Mouse (Mus musculus) midbrain, embryonic 16.5 days (tissue): Measurements from ENCODE around the gene Ndufaf2. TPM values are rescaled to one million over a fixed set of nuclear protein-coding genes. Genes with fewer than 3 reads are reported as not detected.

Experiments used
- ATAC-seq: fragments of 200-750 bp; cut with Nextera tagmentation; 2 replicates; pipeline ENCODE4 v1.8.0; 2017; ENCODE audit warnings: moderate TSS enrichment
- H3K27ac ChIP-seq: fragments of 300-500 bp; sonication (generic); 2 replicates; pipeline ENCODE4 v1.5.1; 2014; ENCODE audit warnings: mild to moderate bottlenecking, low read length, mixed read lengths
- H3K27me3 ChIP-seq: fragments of 300-500 bp; sonication (generic); 2 replicates; pipeline ENCODE4 v1.6.1; 2014; ENCODE audit warnings: low read depth, low read length, mixed read lengths; ENCODE audit not compliant: control insufficient read depth, insufficient read depth
- H3K36me3 ChIP-seq: fragments of 300-500 bp; sonication (generic); 2 replicates; pipeline ENCODE4 v1.6.1; 2014; ENCODE audit warnings: mild to moderate bottlenecking, low read length, moderate library complexity, mixed read lengths; ENCODE audit not compliant: control insufficient read depth, insufficient read depth
- H3K4me1 ChIP-seq: fragments of 300-500 bp; sonication (generic); 2 replicates; pipeline ENCODE4 v1.6.1; 2014; ENCODE audit warnings: mild to moderate bottlenecking, low read length, mixed read lengths; ENCODE audit not compliant: control insufficient read depth, insufficient read depth
- H3K4me2 ChIP-seq: fragments of 300-500 bp; sonication (generic); 2 replicates; pipeline ENCODE4 v1.6.1; 2014; ENCODE audit warnings: mild to moderate bottlenecking, low read length, mixed read lengths
- H3K4me3 ChIP-seq: fragments of 300-500 bp; sonication (generic); 2 replicates; pipeline ENCODE4 v1.5.1; 2014; ENCODE audit warnings: low read depth, mild to moderate bottlenecking, low read length, moderate library complexity, mixed read lengths
- H3K9ac ChIP-seq: fragments of 300-500 bp; sonication (generic); 2 replicates; pipeline ENCODE4 v1.6.1; 2014; ENCODE audit warnings: low read depth, low read length, mixed read lengths
- H3K9me3 ChIP-seq: fragments of 300-500 bp; sonication (generic); replicated peaks from 2 replicates; pipeline ENCODE4 v1.6.1; 2014; ENCODE audit warnings: mild to moderate bottlenecking, low read length, mixed read lengths; ENCODE audit not compliant: control insufficient read depth, poor library complexity, severe bottlenecking
- WGBS: fragments of 180-500 bp; shearing (Covaris S2); extraction: QIAGEN DNeasy Blood & Tissue Kit; methylation state at CpG from one replicate; pipeline ENCODE4 v1.1.7; 2014; 5-methylcytosine and 5-hydroxymethylcytosine counted together
- polyA plus RNA-seq: library from polyadenylated mRNA; unstranded; fragments of >200 nt; fragmentation: Nextera tagmentation; extraction: Ambion mirVana; gene quantifications from 2 replicates; pipeline ENCODE4 v1.2.1, GENCODE M21; 2015

Gene Ndufaf2
- polyA plus RNA-seq, 1 experiment from 2014 or later = 68.5 TPM

DNA sequence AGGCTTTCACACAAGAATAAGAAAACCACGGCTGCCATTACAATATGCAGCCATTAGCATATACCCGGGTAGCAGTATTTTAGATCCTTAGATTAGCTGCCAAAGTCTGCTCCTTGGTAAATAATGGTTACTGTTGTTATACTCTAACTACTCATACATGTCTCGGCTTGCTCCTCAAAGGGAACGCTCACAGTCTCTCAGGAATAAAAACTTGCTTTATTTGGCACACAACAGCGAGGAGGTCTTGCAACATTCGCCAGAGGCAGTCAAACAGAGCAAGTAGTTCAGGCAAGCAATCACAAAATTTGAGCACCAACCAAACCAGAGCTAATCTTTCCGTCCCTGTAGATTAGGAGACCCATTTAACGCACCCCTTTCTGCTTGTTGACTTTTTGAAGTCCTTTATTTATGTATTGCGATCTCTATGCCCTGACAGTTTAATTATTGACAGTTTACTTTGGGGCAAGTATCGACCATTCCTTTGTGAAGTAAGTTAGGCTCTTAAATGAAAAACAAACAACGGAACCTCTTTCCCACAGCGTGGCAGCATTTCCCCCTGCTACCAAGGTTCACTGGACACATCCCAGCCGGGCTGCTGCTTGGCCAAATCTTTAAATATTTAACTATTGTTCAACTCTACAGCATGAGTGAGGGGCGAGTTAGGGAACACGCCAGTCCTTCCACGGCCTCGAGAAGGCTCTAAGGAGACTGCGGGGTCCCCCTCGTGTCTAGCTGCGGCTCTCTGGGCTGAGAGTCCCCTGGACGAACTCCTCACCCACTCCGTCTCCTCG is 114.8 kb downstream of the Ndufaf2 start:
- H3K4me2 ChIP-seq = peak overlapping the region; percentile 78
- H3K9ac ChIP-seq = peak overlapping the region; percentile 86
- peak; percentile 82 for ATAC-seq
- WGBS = 1% methylated on average over 23 of the region's 23 CpGs
- H3K9me3 ChIP-seq = no peaks in the 10 kb centered on the region
- H3K4me3 ChIP-seq = peak overlapping the region; percentile 71
- H3K27me3 ChIP-seq = no peaks in the 10 kb centered on the region
- peaks cover 19% of the 10 kb centered on the region for H3K4me1 ChIP-seq
- 0 out of 2 replicates have a peak, but pooled peaks cover 2% of the 10 kb centered on the region for H3K36me3 ChIP-seq
- peak overlapping the region; percentile 89 for H3K27ac ChIP-seq

- Histone ChIP-seq H3K36me3 (no peaks in the 10 kb centered on the region), H3K9me3 (no peaks in the 10 kb centered on the region), H3K4me2 (peak overlapping the region; percentile 17; the same call in 1 of the 2 replicates), H3K9ac (no peak overlapping the region), H3K27me3 (no peaks in the 10 kb centered on the region), H3K4me3 (no peak overlapping the region), H3K27ac (no peak overlapping the region), H3K4me1 (peaks cover 19% of the 10 kb centered on the region)
- WGBS = 1% methylated on average over 7 of the region's 7 CpGs
- ATAC-seq = peak; percentile 62
Observed at GRCm38 (mm10) chr13:108041358-108041757, 117.1 kb downstream of the Ndufaf2 start.

- H3K4me2 ChIP-seq = no peak overlapping the region
- H3K9me3 ChIP-seq = no peaks in the 10 kb centered on the region
- H3K4me1 ChIP-seq = peaks cover 17% of the 10 kb centered on the region
- WGBS = 36% methylated on average over 3 of the region's 3 CpGs
- ATAC-seq = no peak
- H3K27me3 ChIP-seq = no peaks in the 10 kb centered on the region
- no peak overlapping the region for H3K27ac ChIP-seq
- H3K36me3 ChIP-seq = no peaks in the 10 kb centered on the region
- H3K4me3 ChIP-seq = no peak overlapping the region
- H3K9ac ChIP-seq = no peak overlapping the region
Observed at GRCm38 (mm10) chr13:108040451-108040850, 118.0 kb downstream of the Ndufaf2 start.

- WGBS = 66% methylated on average over 9 of the region's 9 CpGs
- Histone ChIP-seq H3K4me1 (peaks cover 13% of the 10 kb centered on the region), H3K36me3 (no peaks in the 10 kb centered on the region), H3K27me3 (no peaks in the 10 kb centered on the region), H3K9ac (no peak overlapping the region), H3K9me3 (no peaks in the 10 kb centered on the region), H3K4me2 (no peak overlapping the region), H3K4me3 (no peak overlapping the region), H3K27ac (no peak overlapping the region)
- no peak for ATAC-seq
Observed at GRCm38 (mm10) chr13:108039902-108040301, 118.5 kb downstream of the Ndufaf2 start.

DNA sequence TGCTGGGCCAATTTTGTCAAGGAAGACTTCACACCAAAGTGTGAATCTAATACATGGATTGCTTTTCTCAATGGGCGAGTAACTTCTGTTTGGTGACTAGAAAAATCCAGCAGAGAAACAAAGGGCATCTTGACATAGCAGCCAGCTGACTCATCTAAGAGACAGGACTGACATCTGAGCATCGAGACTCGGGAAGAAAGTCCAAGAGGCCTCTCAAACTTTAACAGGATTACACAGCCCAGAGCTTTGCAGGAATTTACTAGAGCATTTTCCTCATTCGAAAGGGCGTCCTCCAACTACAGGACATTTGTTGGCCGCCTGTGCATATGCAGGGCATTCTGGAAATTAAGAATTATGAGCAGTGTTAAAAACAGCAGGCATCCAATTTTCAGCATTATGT is 119.0 kb downstream of the Ndufaf2 start:
- no peak overlapping the region for H3K27ac ChIP-seq
- H3K36me3 ChIP-seq = no peaks in the 10 kb centered on the region
- no peak for ATAC-seq
- peaks cover 12% of the 10 kb centered on the region for H3K4me1 ChIP-seq
- H3K27me3 ChIP-seq = no peaks in the 10 kb centered on the region
- H3K9ac ChIP-seq = no peak overlapping the region
- 21% methylated on average over 6 of the region's 6 CpGs for WGBS
- H3K9me3 ChIP-seq = no peaks in the 10 kb centered on the region
- H3K4me2 ChIP-seq = no peak overlapping the region
- H3K4me3 ChIP-seq = no peak overlapping the region

DNA sequence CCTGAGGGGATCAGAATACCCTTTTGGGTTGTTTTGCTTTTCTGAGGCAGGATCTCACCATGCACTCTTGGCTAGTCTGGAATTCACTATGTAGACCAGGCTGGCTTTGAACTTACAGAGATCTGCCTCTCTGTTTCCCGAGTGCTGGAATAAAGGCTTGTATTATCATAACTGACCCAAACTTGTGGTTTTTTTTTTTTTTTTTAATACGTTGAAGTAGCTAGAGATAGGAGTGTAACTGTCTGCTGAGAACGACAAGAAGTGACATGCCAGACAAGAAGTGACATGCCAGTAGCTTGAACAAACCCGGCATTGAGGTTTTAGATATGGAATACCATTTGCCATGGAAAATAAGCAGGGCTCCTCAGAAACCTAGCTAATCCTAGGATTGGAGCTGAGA is 125.6 kb downstream of the Ndufaf2 start:
- Histone ChIP-seq H3K36me3 (no peaks in the 10 kb centered on the region), H3K4me3 (no peak overlapping the region), H3K9ac (no peak overlapping the region), H3K4me2 (no peak overlapping the region), H3K27ac (no peak overlapping the region), H3K4me1 (no peaks in the 10 kb centered on the region), H3K9me3 (no peaks in the 10 kb centered on the region), H3K27me3 (no peaks in the 10 kb centered on the region)
- WGBS = 90% methylated on average over 4 of the region's 4 CpGs
- no peak for ATAC-seq

GRCm38 (mm10) chr13:108025802-108026201 is 132.6 kb downstream of the Ndufaf2 start:
- 83% methylated on average over 3 of the region's 3 CpGs for WGBS
- Histone ChIP-seq H3K4me1 (no peaks in the 10 kb centered on the region), H3K9ac (no peak overlapping the region), H3K27me3 (no peaks in the 10 kb centered on the region), H3K9me3 (no peaks in the 10 kb centered on the region), H3K4me2 (no peak overlapping the region), H3K27ac (no peak overlapping the region), H3K4me3 (no peak overlapping the region), H3K36me3 (no peaks in the 10 kb centered on the region)
- ATAC-seq = no peak

DNA sequence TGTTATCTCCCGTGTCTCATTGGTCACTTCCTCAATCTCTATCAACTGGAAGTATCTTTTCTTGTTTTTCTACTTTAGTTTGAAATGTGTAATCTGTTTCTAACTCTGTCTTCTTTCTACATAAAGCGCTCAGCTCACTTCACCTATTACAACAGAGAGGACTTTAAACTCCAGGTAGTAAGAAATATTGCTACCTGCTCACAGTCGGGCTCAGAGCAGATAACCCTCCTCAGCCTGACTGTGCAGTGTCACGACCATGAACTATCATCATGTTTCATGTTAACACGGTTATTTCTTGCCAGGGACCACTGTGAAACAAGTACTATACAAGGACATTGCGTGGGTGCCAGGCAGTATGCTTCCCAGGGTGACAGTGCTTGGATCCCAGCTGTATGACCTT is 141.1 kb downstream of the Ndufaf2 start:
- WGBS = 87% methylated on average over 6 of the region's 6 CpGs
- Histone ChIP-seq H3K4me3 (no peak overlapping the region), H3K4me1 (no peaks in the 10 kb centered on the region), H3K9me3 (no peaks in the 10 kb centered on the region), H3K36me3 (no peaks in the 10 kb centered on the region), H3K9ac (no peak overlapping the region), H3K27ac (no peak overlapping the region), H3K27me3 (no peaks in the 10 kb centered on the region), H3K4me2 (no peak overlapping the region)
- no peak for ATAC-seq

DNA sequence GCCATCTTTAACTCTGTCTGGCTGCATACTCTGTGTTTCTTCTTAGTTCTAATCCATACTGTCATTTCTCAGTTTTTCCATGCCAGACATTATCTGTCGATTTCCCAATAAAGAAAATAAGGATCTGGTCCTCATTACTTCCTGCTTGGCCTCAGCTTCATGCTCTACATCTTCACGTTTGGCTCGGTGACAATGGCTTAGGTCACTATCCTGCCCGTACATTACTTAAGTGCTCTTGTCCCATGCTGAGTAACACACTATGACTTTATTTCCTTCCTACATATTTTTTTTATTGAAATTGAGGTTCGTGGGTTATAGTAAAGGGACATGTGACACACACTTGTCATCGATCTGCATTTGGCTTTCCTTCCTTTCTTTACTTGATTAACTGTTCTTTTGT is 143.3 kb downstream of the Ndufaf2 start:
- 86% methylated on average over 6 of the region's 6 CpGs for WGBS
- Histone ChIP-seq H3K4me1 (no peaks in the 10 kb centered on the region), H3K4me2 (no peak overlapping the region), H3K4me3 (no peak overlapping the region), H3K27ac (no peak overlapping the region), H3K9me3 (no peaks in the 10 kb centered on the region), H3K27me3 (no peaks in the 10 kb centered on the region), H3K36me3 (no peaks in the 10 kb centered on the region), H3K9ac (no peak overlapping the region)
- ATAC-seq = no peak
